Mouse (Mus musculus) retina, postnatal 7 days (tissue): ENCODE data around the gene Ebpl.
"Not testable (repeated sequence)": the region's sequence is repeated elsewhere in the genome, so short reads cannot be mapped to it uniquely, and the experiment has no call there.

ENCODE experiments used
- DNase-seq: peaks from one replicate; pipeline ENCODE4 v3.0.0-alpha.2; 2012; ENCODE audit warnings: low read depth, low spot score

Ebpl gene

GRCm38 (mm10) chr14:61327618-61328450 is 32.4 kb downstream of the Ebpl start:
- no peak for DNase-seq

DNA sequence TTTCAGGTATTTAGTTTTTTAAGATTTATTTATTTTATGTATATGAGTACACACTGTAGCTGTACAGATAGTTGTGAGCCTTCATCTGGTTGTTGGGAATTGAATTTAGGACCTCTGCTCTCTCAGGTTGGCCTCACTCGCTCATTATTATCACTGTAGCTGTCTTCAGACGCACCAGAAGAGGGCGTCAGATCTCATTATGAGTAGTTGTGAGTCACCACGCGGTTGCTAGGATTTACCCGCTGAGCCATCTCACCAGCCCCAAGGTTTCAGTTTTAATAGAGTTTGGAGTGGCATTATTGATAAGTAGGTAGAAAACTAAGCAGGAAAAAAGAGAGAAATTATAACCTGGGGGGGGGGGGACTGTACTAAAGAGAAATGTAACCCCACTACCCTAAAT is 33.2 kb downstream of the Ebpl start:
- DNase-seq: not testable (repeated sequence)

DNA sequence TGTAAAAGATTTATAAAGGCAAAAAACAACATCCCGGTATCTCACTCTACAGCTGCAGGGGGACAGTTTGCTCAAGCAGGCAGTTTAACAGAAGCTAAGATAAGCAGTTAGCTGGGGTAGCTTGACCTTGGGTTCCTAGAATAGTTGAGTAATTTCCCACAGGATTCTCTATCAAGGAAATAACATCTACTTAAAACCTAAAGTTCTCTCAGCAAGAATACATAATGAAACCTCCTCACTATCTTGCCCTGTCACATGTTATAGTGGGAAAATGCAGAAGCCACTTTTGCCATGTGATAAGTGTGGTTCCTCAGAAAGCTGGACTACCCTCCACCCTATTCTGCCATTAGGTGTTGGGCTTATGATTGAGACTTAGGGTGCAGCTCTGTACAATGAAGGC is 37.5 kb downstream of the Ebpl start:
- DNase-seq: no peak

DNA sequence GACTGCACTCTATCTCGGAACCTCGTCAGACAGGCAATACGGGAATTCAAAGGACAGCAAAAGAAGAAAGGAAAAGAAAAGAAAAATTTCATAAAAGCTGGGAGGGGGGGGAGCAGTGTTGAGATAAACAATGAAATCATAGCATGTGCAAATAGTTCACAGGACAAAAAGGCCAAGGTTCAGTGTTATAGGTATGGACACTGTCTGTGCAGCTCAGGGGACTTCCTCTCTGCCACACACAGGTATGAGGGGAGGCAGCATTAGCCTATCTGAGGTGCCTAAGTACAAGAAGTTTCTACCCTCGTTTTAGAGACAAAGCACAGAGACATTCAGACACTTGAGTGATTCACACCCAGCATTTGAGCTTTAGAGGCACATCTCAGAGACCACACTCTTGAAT is 39.0 kb downstream of the Ebpl start:
- DNase-seq: no peak

- no peak for DNase-seq
Observed at GRCm38 (mm10) chr14:61320765-61321164, 39.5 kb downstream of the Ebpl start.

DNA sequence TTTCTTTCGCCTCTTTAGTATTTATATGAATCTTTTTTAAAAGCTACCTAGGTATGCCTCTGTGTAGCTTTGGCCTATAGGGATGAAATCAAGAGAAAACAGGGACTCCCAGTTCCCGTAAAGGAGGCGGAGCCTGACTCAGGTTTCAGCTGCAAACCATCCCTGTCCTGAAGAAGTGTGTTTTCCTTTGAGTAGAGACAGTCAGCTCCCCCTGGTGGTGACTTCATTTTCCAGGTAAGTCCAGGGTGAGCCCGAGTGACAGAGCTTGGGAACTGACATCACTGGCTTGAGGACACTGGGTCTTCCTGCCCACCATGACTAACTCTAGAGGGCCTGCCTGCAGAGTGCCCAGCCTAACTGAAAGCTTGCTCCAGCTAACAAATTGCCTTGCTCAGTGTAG is 43.4 kb downstream of the Ebpl start:
- peak; percentile 43 for DNase-seq

GRCm38 (mm10) chr14:61310963-61311362 is 49.3 kb downstream of the Ebpl start:
- DNase-seq: no peak

- DNase-seq: no peak
Observed at GRCm38 (mm10) chr14:61310036-61310772, 50.0 kb downstream of the Ebpl start.

DNA sequence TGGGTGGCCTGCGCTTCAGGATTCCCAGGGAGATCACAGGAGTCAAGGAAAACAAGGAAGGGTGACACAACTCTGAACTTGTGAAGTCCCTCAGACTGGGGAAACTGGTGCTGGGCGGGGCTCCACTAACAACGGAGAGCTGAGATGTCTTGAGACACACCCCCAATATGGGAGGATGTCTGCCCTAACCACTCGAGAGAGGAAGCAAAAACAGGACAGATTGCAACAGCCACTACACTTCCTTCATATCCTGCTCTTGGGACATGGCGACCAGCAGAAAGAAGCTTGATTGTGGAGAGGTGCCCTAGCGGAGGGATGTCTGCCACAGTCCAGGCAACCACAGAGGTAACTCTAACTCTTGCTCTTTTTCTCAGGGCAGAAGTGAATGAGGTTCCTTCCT is 50.6 kb downstream of the Ebpl start, which contains the start of gene Arl11:
Gene Arl11 (plus strand): TSS at position 161 of the 400 bp plus-strand sequence.
- no peak for DNase-seq

GRCm38 (mm10) chr14:61303969-61304609 is 56.1 kb downstream of the Ebpl start:
- DNase-seq: no peak

DNA sequence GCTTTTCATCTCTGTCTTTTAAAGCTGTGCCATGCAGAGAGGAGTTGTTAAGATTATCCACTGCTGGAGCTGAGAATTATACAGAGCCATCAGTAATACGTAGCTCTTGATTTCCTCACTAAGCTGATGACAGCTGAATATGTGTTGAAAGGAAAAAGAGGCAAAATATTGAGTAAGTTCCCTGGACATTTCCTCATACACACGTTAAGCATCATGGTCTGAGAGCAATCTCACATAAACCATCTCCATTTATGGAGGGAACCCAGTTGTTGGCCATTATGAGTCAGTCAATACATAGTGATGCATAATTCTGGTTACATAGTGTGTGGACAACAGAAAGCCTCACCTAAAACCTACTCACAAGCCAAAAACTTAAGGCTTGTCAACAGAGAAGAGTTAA is 57.8 kb downstream of the Ebpl start:
- DNase-seq: no peak

- DNase-seq: no peak
Observed at GRCm38 (mm10) chr14:61301323-61301722, 58.9 kb downstream of the Ebpl start.

GRCm38 (mm10) chr14:61299810-61300209 is 60.4 kb downstream of the Ebpl start:
- DNase-seq: no peak

- peak; percentile 58 for DNase-seq
Observed at GRCm38 (mm10) chr14:61294738-61295079, 65.5 kb downstream of the Ebpl start.

DNA sequence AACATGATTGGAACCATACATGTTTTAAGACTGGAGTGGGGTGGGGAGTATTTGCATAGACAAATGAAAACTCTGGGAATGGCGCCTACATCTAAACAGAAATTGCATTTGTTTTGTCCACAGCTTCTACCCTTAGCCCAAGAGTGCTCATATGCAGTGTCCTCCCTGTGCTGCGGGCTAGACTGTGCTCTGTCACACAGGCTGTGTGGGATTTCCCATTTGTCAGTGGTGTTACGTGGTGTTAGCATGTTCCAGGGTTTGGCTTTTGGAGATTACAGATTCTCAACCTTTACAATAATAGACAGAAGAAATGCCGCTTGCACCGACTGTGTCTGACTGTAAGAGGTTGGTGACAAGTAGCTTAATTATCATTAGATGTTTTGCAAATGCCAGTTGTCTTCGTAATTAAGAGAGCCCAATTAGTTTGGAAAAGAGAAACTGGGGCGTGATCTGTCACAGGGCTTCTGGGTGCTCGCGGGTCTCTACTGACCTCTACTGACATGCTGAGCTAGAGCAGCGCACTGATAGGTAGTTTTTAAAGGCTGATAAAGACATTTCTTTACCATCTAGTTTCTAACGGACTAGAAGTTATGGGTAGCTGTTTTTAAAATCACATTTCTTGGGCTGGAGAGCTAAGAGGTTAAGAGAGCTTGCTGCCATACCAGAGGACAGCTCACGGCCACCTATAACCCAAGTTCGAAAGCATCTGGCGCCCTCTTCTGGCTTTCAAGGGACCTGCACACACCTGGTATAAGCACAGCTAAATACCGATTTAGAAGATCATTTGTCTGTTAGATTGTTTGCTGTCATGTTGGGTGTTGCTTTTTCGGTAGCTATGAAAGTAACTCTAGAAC is 66.1 kb downstream of the Ebpl start:
- DNase-seq: peak; percentile 61

DNA sequence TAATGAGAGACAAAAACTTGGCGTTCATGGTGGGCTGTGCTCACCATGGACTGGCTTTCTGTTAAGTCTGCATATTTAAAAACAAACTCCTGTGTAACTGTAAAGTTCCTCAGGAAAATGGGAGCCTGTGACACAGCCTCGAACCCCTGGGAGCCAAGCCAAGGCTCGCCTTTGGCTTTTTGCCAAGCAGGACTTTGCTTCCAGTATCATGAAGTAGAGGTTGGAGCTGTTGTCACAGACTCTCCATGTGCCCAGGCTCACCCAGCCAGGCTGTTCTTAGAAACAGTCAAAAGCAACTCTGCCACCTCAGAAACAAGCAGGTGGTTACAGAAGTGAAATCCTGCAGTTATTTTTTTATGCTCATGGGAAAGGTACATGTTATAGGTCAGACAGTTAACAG is 69.6 kb downstream of the Ebpl start:
- DNase-seq: no peak

DNA sequence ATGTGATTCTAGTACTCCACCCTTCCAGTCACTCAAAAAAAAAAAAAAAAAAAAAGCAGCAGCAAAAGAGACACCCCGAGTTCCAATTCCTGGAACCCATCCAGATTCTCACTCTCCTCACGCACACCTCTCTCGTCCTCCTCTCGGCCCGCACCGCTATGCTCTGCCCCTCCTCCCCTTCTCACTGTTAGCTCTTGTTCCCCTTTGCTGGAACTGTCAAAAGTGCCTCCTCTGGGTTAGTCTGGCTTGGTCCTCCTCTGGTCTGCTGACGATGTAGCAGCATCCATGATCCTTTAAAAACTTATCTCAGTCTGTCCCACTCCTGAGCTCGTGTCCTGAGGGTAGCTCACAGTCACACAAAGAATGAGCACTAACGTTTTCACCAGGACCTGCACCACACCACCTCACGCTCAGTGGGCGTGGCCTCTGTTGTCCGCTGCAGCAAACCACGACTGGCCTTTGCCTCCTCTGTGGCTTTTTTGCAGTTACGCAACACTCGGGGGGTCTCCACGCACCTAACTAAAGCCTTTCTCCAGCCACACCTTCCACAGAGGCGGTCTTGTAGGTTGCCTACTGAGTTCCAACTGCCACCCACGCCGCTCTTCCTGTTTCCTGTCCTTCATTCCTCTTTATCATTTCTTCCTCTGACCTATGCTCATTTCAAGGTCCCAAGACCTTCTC is 71.5 kb downstream of the Ebpl start:
- DNase-seq: no peak
